In the genomic region with DNA sequence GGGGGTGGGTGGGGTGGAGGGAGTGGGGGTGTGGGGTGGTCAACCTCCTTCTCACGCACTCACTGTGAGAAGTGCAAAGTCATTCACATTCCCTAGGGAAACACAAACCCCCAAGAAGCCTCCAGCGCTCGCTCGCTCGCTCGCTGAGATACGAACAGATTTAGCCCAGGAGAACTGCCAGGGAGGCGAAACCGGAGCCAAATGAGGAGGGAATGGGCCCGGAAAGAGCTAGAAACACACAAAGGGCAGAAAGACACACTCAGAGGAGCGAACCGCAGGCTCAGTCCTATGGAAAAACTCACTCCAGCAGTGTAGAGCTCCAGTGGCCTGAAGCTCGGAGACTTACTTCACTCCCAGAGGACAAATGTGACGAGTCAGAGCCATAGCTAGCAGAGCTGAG, we compare ENCODE assay signal across 10 mouse cellular contexts. TPM values are rescaled to one million over a fixed set of nuclear protein-coding genes. Genes with fewer than 3 reads are reported as not detected.
DNase-seq lines count a peak whose midpoint lies in the region; ATAC-seq and TF ChIP-seq lines count a peak whose summit lies in the region.
"Had no signal": no experiment of that assay in that cellular context is flagged by ENCODE, and none has a peak within 500 bp of the region (broad histone marks: within the 10 kb centered on the region; RNA-seq: fewer than 3 reads in every experiment).

No protein-coding gene starts in this region.

- no peak for TF ChIP-seq POLR2A in kidney, adult 2 months (IDR thresholded peaks at IDR 0.05; ENCODE audit: low read depth, low read length)

- WGBS in kidney, adult 2 months, result 46% methylated on average over 14 of the region's 14 CpGs
- 34% methylated on average over 14 of the region's 14 CpGs for WGBS in kidney, embryonic 14.5 days
- 40% methylated on average over 14 of the region's 14 CpGs for WGBS in hindbrain, embryonic 16.5 days

- no peaks in the 10 kb centered on the region for H3K36me3 ChIP-seq in kidney, adult 2 months (ENCODE audit: control insufficient read depth, insufficient read depth, low read length)
- H3K36me3 ChIP-seq in kidney, embryonic 14.5 days (ENCODE audit: control insufficient read depth, insufficient read depth, low read length), result no peaks in the 10 kb centered on the region
- H3K36me3 ChIP-seq in hindbrain, embryonic 16.5 days (ENCODE audit: control insufficient read depth, insufficient read depth, low read length), result no peaks in the 10 kb centered on the region
- H3K36me3 ChIP-seq: embryonic facial prominence, embryonic 13.5 days had no signal

- H3K27me3 ChIP-seq in kidney, adult 2 months (replicated peaks; ENCODE audit: control insufficient read depth, insufficient read depth, low read length), result no peaks in the 10 kb centered on the region
- no peaks in the 10 kb centered on the region for H3K27me3 ChIP-seq in kidney, embryonic 14.5 days (ENCODE audit: control insufficient read depth, insufficient read depth, low read length)
- H3K27me3 ChIP-seq in hindbrain, embryonic 16.5 days (replicated peaks; ENCODE audit: control insufficient read depth, insufficient read depth, low read length), result no peaks in the 10 kb centered on the region
- H3K27me3 ChIP-seq: embryonic facial prominence, embryonic 13.5 days had no signal

- no peak overlapping the region for H3K4me2 ChIP-seq in kidney, embryonic 14.5 days (replicated peaks; ENCODE audit: low read depth, low read length)
- H3K4me2 ChIP-seq in hindbrain, embryonic 16.5 days (ENCODE audit: low read length), result no peak overlapping the region
- H3K4me2 ChIP-seq: embryonic facial prominence, embryonic 13.5 days had no signal

- H3K27ac ChIP-seq in kidney, adult 2 months (ENCODE audit: insufficient read depth, low read depth, low read length), result no peak overlapping the region
- H3K27ac ChIP-seq in kidney, embryonic 14.5 days (ENCODE audit: low read depth, low read length), result no peak overlapping the region
- peak overlapping the region; percentile 2; the same call in 1 of the 2 replicates for H3K27ac ChIP-seq in hindbrain, embryonic 16.5 days (ENCODE audit: low read depth, low read length)
- H3K27ac ChIP-seq: embryonic facial prominence, embryonic 13.5 days had no signal

- H3K9ac ChIP-seq in kidney, embryonic 14.5 days (ENCODE audit: low read depth, low read length), result no peak overlapping the region
- H3K9ac ChIP-seq in hindbrain, embryonic 16.5 days (ENCODE audit: low read depth, low read length), result no peak overlapping the region; the same call in 1 of the 2 replicates
- H3K9ac ChIP-seq: embryonic facial prominence, embryonic 13.5 days had no signal

- peak; percentile 13 for DNase-seq in kidney, adult 2 months
- peak; percentile 82 for DNase-seq in brain, adult 2 months (ENCODE audit: low read depth, low spot score)
- peak; percentile 74 to 81 for DNase-seq in cerebellum, postnatal 25 days
- DNase-seq in telencephalon, adult 2 months (ENCODE audit: low read depth, low spot score), result peak; percentile 53
- DNase-seq in adrenal gland, adult (ENCODE audit: inconsistent age in 2 of 2, low spot score in 1 of 2), result no peak

- TF ChIP-seq CTCF in kidney, adult 2 months (conservative IDR thresholded peaks at IDR 0.05; ENCODE audit: insufficient read depth, insufficient read length, low read depth, low read length), result no peak

- peaks cover 5% of the 10 kb centered on the region; the same call in 1 of the 2 replicates for H3K9me3 ChIP-seq in kidney, embryonic 14.5 days (ENCODE audit: control insufficient read depth, low read length)
- H3K9me3 ChIP-seq in hindbrain, embryonic 16.5 days (ENCODE audit: control insufficient read depth, low read length), result no peaks in the 10 kb centered on the region
- H3K9me3 ChIP-seq: embryonic facial prominence, embryonic 13.5 days had no signal

- no peak overlapping the region for H3K4me3 ChIP-seq in kidney, adult 2 months (ENCODE audit: insufficient read depth, low read depth, low read length)
- H3K4me3 ChIP-seq in kidney, embryonic 14.5 days (ENCODE audit: low read length), result no peak overlapping the region
- H3K4me3 ChIP-seq in hindbrain, embryonic 16.5 days (ENCODE audit: low read length), result no peak overlapping the region
- H3K4me3 ChIP-seq: embryonic facial prominence, embryonic 13.5 days had no signal

- no peaks in the 10 kb centered on the region for H3K4me1 ChIP-seq in kidney, adult 2 months (ENCODE audit: control insufficient read depth, insufficient read depth, low read length)
- no peaks in the 10 kb centered on the region for H3K4me1 ChIP-seq in kidney, embryonic 14.5 days (ENCODE audit: control insufficient read depth, insufficient read depth, low read length)
- peaks cover 4% of the 10 kb centered on the region; the same call in 1 of the 2 replicates for H3K4me1 ChIP-seq in hindbrain, embryonic 16.5 days (ENCODE audit: control insufficient read depth, insufficient read depth, low read depth, low read length)

- ATAC-seq in kidney, embryonic 14.5 days (ENCODE audit: low FRiP score, low TSS enrichment), result no peak
- ATAC-seq in hindbrain, embryonic 16.5 days, result peak; percentile 72
- no peak for ATAC-seq in megakaryocyte, adult 5-6 weeks (ENCODE audit: poor library complexity, severe bottlenecking)

RNA-seq across cellular contexts. Expression of a gene that starts 15.4 kb away (rescaled TPM):
- 0.33 and 0.45 TPM in 2 replicates for polyA plus RNA-seq in kidney, adult 2 months (2012; rRNA removed)
- polyA plus RNA-seq in kidney, embryonic 14.5 days (2014; fragmentation: Nextera tagmentation; extraction: Ambion mirVana), result 0.50 and 0.51 TPM in 2 replicates
- 16.9 and 20.3 TPM in 2 replicates for polyA plus RNA-seq in hindbrain, embryonic 16.5 days (2015; fragmentation: Nextera tagmentation; extraction: Ambion mirVana)
- total RNA-seq in megakaryocyte, adult 5-6 weeks (2015), result not detected in 2 replicates
- not detected in 2 replicates for total RNA-seq in megakaryocyte, adult 5-6 weeks (2017)
- total RNA-seq: ES-E14 had no signal

Comparison
In these comparisons a context has a peak if more than half of its experiments do, and no peak if none do; other contexts are left out.
1. DNase-seq: peak in kidney, adult 2 months (single experiment), brain, adult 2 months (single experiment), cerebellum, postnatal 25 days (2 of 2) and telencephalon, adult 2 months (single experiment); none in adrenal gland, adult (0 of 2).
2. RNA of a gene that starts 15.4 kb away (polyA plus RNA-seq): 16.9 to 20.3 TPM in hindbrain, embryonic 16.5 days; 0.50 to 0.51 TPM in kidney, embryonic 14.5 days and 0.33 to 0.45 TPM in kidney, adult 2 months; every median in the first group is over 10 times any median in the second.